Mouse (Mus musculus) embryonic fibroblast, embryonic 13.5 days (primary cell): ENCODE measurements around the gene Limk2.
A peak's percentile ranks its signal among the peaks of the same experiment; 100 is the strongest.

Source experiments
- CTCF ChIP-seq: IDR thresholded peaks from 2 replicates; pipeline ENCODE4 v1.5.1; 2011; ENCODE audit warnings: mild to moderate bottlenecking, control low read depth, low read length, moderate library complexity, borderline replicate concordance; ENCODE audit not compliant: insufficient read depth
- POLR2A ChIP-seq: IDR thresholded peaks from 2 replicates; pipeline ENCODE4 v1.6.1; 2011; ENCODE audit warnings: low read depth, mild to moderate bottlenecking, control low read depth, low read length, moderate library complexity

DNA sequence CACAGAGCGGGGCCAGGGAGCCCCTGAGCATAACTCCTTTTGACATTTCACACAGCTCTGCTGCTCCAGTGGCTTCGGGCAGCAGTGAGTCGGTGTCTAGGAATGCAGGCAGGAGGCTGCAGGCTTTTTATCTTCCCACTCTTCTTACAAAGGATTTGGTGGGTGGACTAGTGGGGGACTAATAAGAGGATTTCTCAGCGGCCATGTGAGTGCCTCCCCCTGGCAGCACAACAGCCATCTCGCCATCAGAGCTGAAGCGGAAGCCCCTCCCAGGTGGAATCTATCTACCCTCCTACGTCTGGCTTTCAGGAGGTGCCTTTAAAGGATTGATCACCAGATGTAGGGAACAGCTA lies 34.7 kb downstream of the Limk2 start:
- TF ChIP-seq CTCF (no peak), POLR2A (peak; percentile 41; the same call in 1 of the 2 replicates)
